Mouse (Mus musculus) liver, embryonic 12.5 days (tissue): ENCODE measurements around the gene Stk31. TPM values are rescaled to one million over a fixed set of nuclear protein-coding genes. Genes with fewer than 3 reads are reported as not detected.
A peak's percentile ranks its signal among the peaks of the same experiment; 100 is the strongest.

ENCODE experiments used
- ATAC-seq: fragments of 200-750 bp; cut with Nextera tagmentation; 2 replicates; pipeline ENCODE4 v1.8.0; 2017; ENCODE audit warnings: moderate number of reproducible peaks, mild to moderate bottlenecking, moderate library complexity
- H3K27ac ChIP-seq: fragments of 300-500 bp; sonication (generic); 2 replicates; pipeline ENCODE4 v1.5.1; 2016; ENCODE audit warnings: mild to moderate bottlenecking
- H3K27me3 ChIP-seq: fragments of 300-500 bp; sonication (generic); replicated peaks from 2 replicates; pipeline ENCODE4 v1.6.1; 2016; ENCODE audit warnings: mild to moderate bottlenecking, moderate library complexity
- H3K36me3 ChIP-seq: fragments of 300-500 bp; sonication (generic); 2 replicates; pipeline ENCODE4 v1.6.1; 2016; ENCODE audit warnings: mild to moderate bottlenecking, moderate library complexity
- H3K4me1 ChIP-seq: fragments of 300-500 bp; sonication (generic); 2 replicates; pipeline ENCODE4 v1.6.1; 2016
- H3K4me2 ChIP-seq: fragments of 300-500 bp; sonication (generic); 2 replicates; pipeline ENCODE4 v1.6.1; 2016; ENCODE audit warnings: mild to moderate bottlenecking, moderate library complexity
- H3K4me3 ChIP-seq: fragments of 300-500 bp; sonication (generic); 2 replicates; pipeline ENCODE4 v1.5.1; 2016; ENCODE audit warnings: mild to moderate bottlenecking, moderate library complexity
- H3K9ac ChIP-seq: fragments of 300-500 bp; sonication (generic); 2 replicates; pipeline ENCODE4 v1.6.1; 2016; ENCODE audit warnings: mild to moderate bottlenecking, moderate library complexity
- H3K9me3 ChIP-seq: fragments of 300-500 bp; sonication (generic); replicated peaks from 2 replicates; pipeline ENCODE4 v1.6.1; 2016; ENCODE audit warnings: mild to moderate bottlenecking, moderate library complexity
- WGBS: fragments of 180-500 bp; shearing (Covaris S2); methylation state at CpG from one replicate; pipeline ENCODE4 v1.1.7; 2016; ENCODE audit not compliant: insufficient replicate concordance; 5-methylcytosine and 5-hydroxymethylcytosine counted together
- polyA plus RNA-seq: library from polyadenylated mRNA; unstranded; fragments of >200 nt; fragmentation: Nextera tagmentation; extraction: Ambion mirVana; gene quantifications from 2 replicates; pipeline ENCODE4 v1.2.1, GENCODE M21; 2016

Gene Stk31
- not detected in 2 replicates for polyA plus RNA-seq

DNA sequence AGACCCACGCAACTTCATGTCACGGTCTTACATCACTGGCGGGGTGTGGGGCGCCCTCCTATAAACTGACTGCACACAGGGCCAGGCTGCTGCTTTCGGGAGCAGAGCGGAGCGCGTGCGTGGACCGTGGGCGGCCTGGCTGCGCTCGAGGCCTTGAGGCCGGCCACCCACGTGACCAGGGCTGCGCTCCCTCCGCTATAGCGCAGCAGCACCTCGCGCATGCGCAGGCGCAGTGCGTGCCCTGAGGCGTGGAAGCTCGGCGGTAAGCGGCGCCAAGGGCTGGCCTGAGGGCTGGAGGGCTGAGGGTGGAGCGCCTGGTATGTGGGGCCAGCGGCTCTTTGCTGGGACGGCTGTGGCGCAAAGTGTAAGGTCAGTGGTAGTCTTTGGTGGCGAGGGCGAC, at the start of gene Stk31:
TSS of gene Stk31 (plus strand) at position 289 of the 400 bp plus-strand sequence.
- Histone ChIP-seq H3K27ac (no peak within 1 kb of the TSS), H3K9ac (no peak within 1 kb of the TSS), H3K4me3 (no peak within 1 kb of the TSS), H3K27me3 (no peaks in the 10 kb centered on the region), H3K4me2 (no peak within 1 kb of the TSS), H3K36me3 (no peaks in the 10 kb centered on the region), H3K4me1 (no peaks in the 10 kb centered on the region), H3K9me3 (no peaks in the 10 kb centered on the region)
- no peak for ATAC-seq
- whole genome bisulfite sequencing = 74% methylated on average over 34 of the region's 34 CpGs

DNA sequence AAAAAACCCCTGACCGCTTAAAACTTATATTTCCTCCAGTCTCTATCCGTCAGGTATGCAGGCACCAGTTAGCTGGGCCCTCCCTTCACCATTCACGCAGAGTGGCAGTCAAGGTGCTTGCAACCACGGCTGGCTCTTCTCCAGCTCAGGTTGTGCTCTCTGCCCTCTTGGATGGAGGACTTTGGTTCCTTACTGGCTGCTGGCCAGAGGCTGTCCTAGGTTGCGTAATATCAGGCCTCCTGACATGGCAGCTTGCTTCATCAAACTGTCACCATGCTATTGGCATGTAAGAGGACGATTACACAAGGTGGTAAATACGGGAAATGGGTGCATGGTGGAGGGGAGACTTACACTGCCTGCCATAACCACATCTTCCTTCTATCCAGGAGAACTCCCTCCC, 45.6 kb upstream of the Stk31 start:
- no peak for ATAC-seq
- Histone ChIP-seq H3K4me2 (no peak overlapping the region), H3K27me3 (no peaks in the 10 kb centered on the region), H3K4me3 (no peak overlapping the region), H3K36me3 (no peaks in the 10 kb centered on the region), H3K9me3 (no peaks in the 10 kb centered on the region), H3K4me1 (no peaks in the 10 kb centered on the region), H3K9ac (no peak overlapping the region), H3K27ac (no peak overlapping the region)
- WGBS = 68% methylated on average over 7 of the region's 7 CpGs

DNA sequence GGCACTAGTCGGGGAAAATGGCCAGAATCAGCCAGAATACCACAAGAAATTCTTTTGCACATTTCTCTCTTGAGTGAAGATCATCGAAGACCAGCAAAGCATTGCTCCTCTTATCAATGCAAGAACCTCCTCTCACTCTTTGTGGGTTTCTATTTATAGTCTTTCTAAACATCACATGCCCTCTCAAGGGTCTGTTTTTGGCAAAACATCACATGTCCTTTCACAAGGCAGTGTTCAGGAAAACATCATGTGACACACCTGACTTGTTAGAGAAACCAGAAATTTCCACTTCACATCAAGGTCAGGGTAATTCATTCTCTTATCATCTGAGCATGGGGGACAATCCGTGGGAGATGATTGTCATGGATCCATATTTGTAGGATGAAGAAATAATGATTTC, 40.8 kb upstream of the Stk31 start:
- no peaks in the 10 kb centered on the region for H3K9me3 ChIP-seq
- no peaks in the 10 kb centered on the region for H3K36me3 ChIP-seq
- no peak for ATAC-seq
- no peaks in the 10 kb centered on the region for H3K4me1 ChIP-seq
- no peak overlapping the region for H3K4me2 ChIP-seq
- H3K9ac ChIP-seq = no peak overlapping the region
- no peak overlapping the region for H3K27ac ChIP-seq
- WGBS = 54% methylated on average over 3 of the region's 3 CpGs
- no peaks in the 10 kb centered on the region for H3K27me3 ChIP-seq
- H3K4me3 ChIP-seq = no peak overlapping the region

DNA sequence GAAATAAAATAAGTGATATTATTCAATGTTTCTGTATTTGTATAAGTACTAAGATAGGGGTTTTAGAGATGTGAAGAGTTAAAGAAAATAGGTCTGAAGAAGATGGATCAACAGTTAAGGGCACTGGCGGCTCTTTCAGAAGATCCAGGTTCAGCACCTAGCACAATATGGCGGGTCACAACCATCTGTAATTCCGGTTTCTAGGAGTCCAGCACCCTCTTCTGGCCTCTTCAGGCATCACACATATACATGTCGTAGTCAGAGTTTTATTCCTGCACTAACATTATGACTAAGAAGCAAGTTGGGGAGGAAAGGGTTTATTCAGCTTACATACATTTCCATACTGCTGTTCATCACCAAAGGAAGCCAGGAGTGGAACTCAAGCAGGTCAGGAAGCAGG, 40.2 kb upstream of the Stk31 start:
- WGBS = 64% methylated on average over 4 of the region's 4 CpGs
- H3K9me3 ChIP-seq = no peaks in the 10 kb centered on the region
- no peak for ATAC-seq
- no peak overlapping the region for H3K4me3 ChIP-seq
- H3K4me1 ChIP-seq = no peaks in the 10 kb centered on the region
- no peaks in the 10 kb centered on the region for H3K27me3 ChIP-seq
- H3K4me2 ChIP-seq = no peak overlapping the region
- H3K36me3 ChIP-seq = no peaks in the 10 kb centered on the region
- H3K9ac ChIP-seq = no peak overlapping the region
- H3K27ac ChIP-seq = no peak overlapping the region

GRCm38 (mm10) chr6:49360420-49360819, 35.0 kb upstream of the Stk31 start:
- no peak for ATAC-seq

GRCm38 (mm10) chr6:49367159-49368054, 28.0 kb upstream of the Stk31 start, which contains the start of gene Fam221a:
Gene Fam221a (plus strand): TSS chr6:49367739.
- Histone ChIP-seq H3K36me3 (no peaks in the 10 kb centered on the region), H3K4me3 (peak within 1 kb of the TSS; percentile 58), H3K27me3 (no peaks in the 10 kb centered on the region), H3K9ac (peak within 1 kb of the TSS; percentile 72), H3K9me3 (no peaks in the 10 kb centered on the region), H3K4me2 (peak within 1 kb of the TSS; percentile 87), H3K27ac (peak within 1 kb of the TSS; percentile 72), H3K4me1 (peaks cover 21% of the 10 kb centered on the region)
- 5% methylated on average over 49 of the region's 49 CpGs for WGBS
- peak; percentile 98 for ATAC-seq

More at GRCm38 (mm10) chr6:49360420-49360819, 35.0 kb upstream of the Stk31 start:
- Histone ChIP-seq H3K27ac (no peak overlapping the region), H3K9me3 (no peaks in the 10 kb centered on the region), H3K4me2 (no peak overlapping the region), H3K9ac (no peak overlapping the region), H3K27me3 (no peaks in the 10 kb centered on the region), H3K4me1 (no peaks in the 10 kb centered on the region), H3K36me3 (no peaks in the 10 kb centered on the region), H3K4me3 (no peak overlapping the region)

- no peaks in the 10 kb centered on the region for H3K9me3 ChIP-seq
- H3K9ac ChIP-seq = peak overlapping the region; percentile 72
- 55% methylated on average over 3 of the region's 3 CpGs for WGBS
- peaks cover 27% of the 10 kb centered on the region for H3K4me1 ChIP-seq
- H3K27ac ChIP-seq = no peak overlapping the region
- ATAC-seq = no peak
- peak overlapping the region; percentile 58 for H3K4me3 ChIP-seq
- H3K27me3 ChIP-seq = no peaks in the 10 kb centered on the region
- H3K36me3 ChIP-seq = no peaks in the 10 kb centered on the region
- H3K4me2 ChIP-seq = peak overlapping the region; percentile 87
These were observed 27.2 kb upstream of the Stk31 start for GRCm38 (mm10) chr6:49368212-49368611.

- no peak overlapping the region for H3K9ac ChIP-seq
- H3K27me3 ChIP-seq = no peaks in the 10 kb centered on the region
- ATAC-seq = peak; percentile 69
- 48% methylated on average over 4 of the region's 4 CpGs for WGBS
- no peak overlapping the region for H3K27ac ChIP-seq
- H3K9me3 ChIP-seq = no peaks in the 10 kb centered on the region
- H3K4me2 ChIP-seq = no peak overlapping the region
- H3K4me3 ChIP-seq = no peak overlapping the region
- H3K4me1 ChIP-seq = peaks cover 20% of the 10 kb centered on the region
- H3K36me3 ChIP-seq = no peaks in the 10 kb centered on the region
These were observed 22.7 kb upstream of the Stk31 start for GRCm38 (mm10) chr6:49372705-49373104.

DNA sequence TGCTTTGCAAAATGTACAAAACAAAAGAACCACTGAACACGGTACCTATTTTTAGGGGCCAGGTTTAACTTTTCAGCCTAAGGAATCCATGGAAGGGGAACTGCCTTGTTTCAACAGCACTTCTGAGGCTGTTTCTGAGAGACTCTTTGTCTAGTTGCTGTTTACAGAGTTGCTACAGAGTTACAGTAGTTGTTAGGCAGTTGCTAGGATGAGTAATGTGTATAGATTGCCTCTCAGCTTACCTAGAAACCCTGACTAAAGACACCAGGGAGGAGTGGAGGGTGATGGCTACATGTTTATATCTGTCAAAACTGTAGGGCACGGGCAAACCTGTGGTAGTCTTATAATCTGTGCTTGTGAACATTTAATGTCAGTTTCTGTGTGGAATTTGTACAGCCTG, 21.5 kb upstream of the Stk31 start:
- H3K27me3 ChIP-seq = no peaks in the 10 kb centered on the region
- no peak overlapping the region for H3K27ac ChIP-seq
- H3K9me3 ChIP-seq = no peaks in the 10 kb centered on the region
- H3K36me3 ChIP-seq = no peaks in the 10 kb centered on the region
- H3K4me2 ChIP-seq = no peak overlapping the region
- no peak overlapping the region for H3K4me3 ChIP-seq
- WGBS = 68% methylated on average over 2 of the region's 2 CpGs
- peaks cover 17% of the 10 kb centered on the region for H3K4me1 ChIP-seq
- no peak overlapping the region for H3K9ac ChIP-seq
- no peak for ATAC-seq

DNA sequence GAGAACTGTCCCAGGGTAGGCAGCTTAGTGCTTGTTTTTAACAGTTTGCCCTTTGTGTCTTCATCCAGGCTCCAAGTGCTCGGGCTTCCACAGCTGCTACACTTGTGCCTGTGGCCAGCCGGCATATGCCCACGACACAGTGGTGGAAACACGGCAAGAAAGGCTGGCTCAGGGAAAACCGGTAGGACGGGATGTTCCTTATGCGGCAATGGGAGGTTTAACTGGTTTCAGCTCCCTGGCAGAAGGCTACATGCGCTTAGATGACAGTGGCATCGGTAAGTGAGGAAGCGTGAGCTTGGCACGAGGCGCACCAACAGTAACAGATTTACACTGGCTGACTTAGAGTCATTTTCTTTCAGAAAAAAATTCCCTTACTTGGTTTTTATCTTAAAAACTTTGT, 17.1 kb upstream of the Stk31 start:
- no peak for ATAC-seq
- Histone ChIP-seq H3K4me2 (no peak overlapping the region), H3K4me1 (peaks cover 9% of the 10 kb centered on the region), H3K4me3 (no peak overlapping the region), H3K9ac (no peak overlapping the region), H3K36me3 (peaks cover 3% of the 10 kb centered on the region; the same call in 1 of the 2 replicates), H3K27ac (no peak overlapping the region), H3K27me3 (no peaks in the 10 kb centered on the region), H3K9me3 (no peaks in the 10 kb centered on the region)
- WGBS = 67% methylated on average over 12 of the region's 12 CpGs

DNA sequence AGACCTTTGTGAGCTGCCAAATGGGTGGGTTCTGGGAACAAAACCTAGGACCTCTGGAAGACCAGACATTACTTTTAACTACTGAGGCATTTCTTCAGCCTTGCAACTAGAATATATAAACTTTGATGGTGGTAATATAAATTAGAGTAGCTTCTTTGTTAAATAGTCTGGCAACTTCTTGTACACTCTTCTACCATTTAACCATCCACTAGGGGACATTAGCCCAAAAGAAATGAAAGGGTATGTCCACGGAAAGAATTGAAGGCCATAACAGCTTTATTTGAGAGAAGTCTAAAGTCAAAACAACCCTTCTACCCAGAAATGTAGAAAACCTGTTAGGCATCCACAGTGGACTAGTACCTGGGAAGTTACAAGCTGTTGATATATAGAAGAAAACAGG, 1.1 kb upstream of the Stk31 start:
- H3K27ac ChIP-seq = no peak overlapping the region
- no peaks in the 10 kb centered on the region for H3K4me1 ChIP-seq
- WGBS = 46% methylated on average over 1 of the region's 1 CpGs
- H3K36me3 ChIP-seq = no peaks in the 10 kb centered on the region
- ATAC-seq = no peak
- no peak overlapping the region for H3K4me3 ChIP-seq
- H3K4me2 ChIP-seq = no peak overlapping the region
- no peaks in the 10 kb centered on the region for H3K9me3 ChIP-seq
- H3K9ac ChIP-seq = no peak overlapping the region
- H3K27me3 ChIP-seq = no peaks in the 10 kb centered on the region

DNA sequence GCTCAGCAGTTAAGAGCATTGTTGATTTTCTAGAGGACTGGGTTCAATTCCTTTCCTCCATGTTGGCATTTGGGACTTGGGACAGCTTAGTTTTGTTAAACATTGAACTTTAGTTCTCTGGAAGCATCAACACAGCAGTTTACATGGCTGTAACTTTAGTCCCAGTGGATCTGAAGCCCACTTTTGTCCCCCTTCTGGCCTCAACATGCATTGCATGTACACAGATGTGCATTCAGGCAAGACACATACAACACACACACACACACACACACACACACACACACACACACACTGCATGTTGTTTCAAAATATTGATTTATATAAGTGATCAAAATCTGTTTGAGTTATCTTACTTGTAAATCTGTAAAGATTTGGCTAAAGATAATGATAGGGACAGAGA, 2.1 kb downstream of the Stk31 start:
- Histone ChIP-seq H3K36me3 (no peaks in the 10 kb centered on the region), H3K4me1 (no peaks in the 10 kb centered on the region), H3K27ac (no peak overlapping the region), H3K4me2 (no peak overlapping the region), H3K9me3 (no peaks in the 10 kb centered on the region), H3K9ac (no peak overlapping the region), H3K4me3 (no peak overlapping the region), H3K27me3 (no peaks in the 10 kb centered on the region)
- no peak for ATAC-seq

- no peaks in the 10 kb centered on the region for H3K27me3 ChIP-seq
- H3K4me1 ChIP-seq = no peaks in the 10 kb centered on the region
- no peak for ATAC-seq
- no peak overlapping the region for H3K4me2 ChIP-seq
- H3K9me3 ChIP-seq = no peaks in the 10 kb centered on the region
- no peaks in the 10 kb centered on the region for H3K36me3 ChIP-seq
- H3K27ac ChIP-seq = no peak overlapping the region
- H3K9ac ChIP-seq = no peak overlapping the region
- H3K4me3 ChIP-seq = no peak overlapping the region
These were observed 3.0 kb downstream of the Stk31 start for GRCm38 (mm10) chr6:49398365-49398764.
